Mouse (Mus musculus) embryonic fibroblast, embryonic 13.5 days (primary cell): ENCODE measurements around the gene Tmem223.

Experiments
- CTCF ChIP-seq: IDR thresholded peaks from 2 replicates; pipeline ENCODE4 v1.5.1; 2011; ENCODE audit warnings: mild to moderate bottlenecking, control low read depth, low read length, moderate library complexity, borderline replicate concordance; ENCODE audit not compliant: insufficient read depth
- POLR2A ChIP-seq: IDR thresholded peaks from 2 replicates; pipeline ENCODE4 v1.6.1; 2011; ENCODE audit warnings: low read depth, mild to moderate bottlenecking, control low read depth, low read length, moderate library complexity

- no peak for TF ChIP-seq POLR2A
- no peak for TF ChIP-seq CTCF
Observed at GRCm38 (mm10) chr19:8722559-8722906, 48.3 kb upstream of the Tmem223 start.
